Mouse (Mus musculus): ENCODE measurements around the gene Fah. TPM values are rescaled to one million over a fixed set of nuclear protein-coding genes. Genes with fewer than 3 reads are reported as not detected.

Gene Fah
- polyA plus RNA-seq, 1 experiment from 2014 or later, result 10.1 TPM

DNA sequence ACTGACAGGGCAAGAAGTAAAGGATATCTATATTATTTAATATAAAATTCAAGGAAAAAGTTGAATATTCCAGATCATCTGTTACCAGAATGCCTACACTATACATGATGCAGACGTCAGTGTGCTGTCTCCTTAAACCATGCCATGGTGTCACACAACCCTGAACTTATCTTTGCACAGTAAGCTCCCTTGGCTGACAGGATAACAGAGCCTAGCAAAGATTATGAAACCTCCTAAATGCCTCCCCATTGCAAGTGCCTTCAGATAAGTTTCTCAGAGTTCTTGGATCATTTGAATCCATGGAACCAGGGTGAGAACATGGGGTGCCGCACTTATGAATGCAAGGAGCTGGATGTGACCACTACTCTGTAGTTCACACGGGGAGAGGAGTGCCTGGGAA lies 25.4 kb upstream of the Fah start:
- ATAC-seq, result no peak
- no peaks in the 10 kb centered on the region for H3K36me3 ChIP-seq (ENCODE audit: control insufficient read depth, insufficient read depth)

DNA sequence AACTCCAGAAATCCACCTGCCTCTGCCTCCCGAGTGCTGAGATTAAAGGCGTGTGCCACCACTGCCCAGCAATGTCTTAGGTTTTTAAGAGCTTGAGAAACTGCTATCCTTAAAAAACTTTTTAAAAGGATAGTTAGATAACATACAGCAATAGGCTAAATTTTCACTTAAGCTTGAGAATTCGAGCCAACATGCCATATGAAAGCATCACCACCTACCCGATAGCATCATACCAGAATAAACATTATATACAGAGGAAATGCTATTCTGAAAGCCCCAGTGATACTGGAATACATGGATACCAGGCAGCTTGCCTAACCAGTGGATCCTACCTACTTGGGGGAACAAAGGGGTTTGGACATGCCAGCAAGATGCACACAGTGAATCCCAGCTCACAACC lies 17.2 kb upstream of the Fah start:
- Histone ChIP-seq H3K4me3 (replicated peaks; ENCODE audit: low read length) (no peak overlapping the region), H3K4me1 (replicated peaks; ENCODE audit: control insufficient read depth, insufficient read depth, low read length) (no peaks in the 10 kb centered on the region), H3K27ac (ENCODE audit: low read length) (no peak overlapping the region), H3K9ac (replicated peaks; ENCODE audit: low read depth, low read length) (no peak overlapping the region), H3K9me3 (ENCODE audit: control insufficient read depth, low read length) (no peaks in the 10 kb centered on the region), H3K36me3 (ENCODE audit: control insufficient read depth, insufficient read depth) (peaks cover 8% of the 10 kb centered on the region; the same call in 1 of the 2 replicates), H3K4me2 (ENCODE audit: low read length) (no peak overlapping the region), H3K27me3 (replicated peaks; ENCODE audit: control insufficient read depth, insufficient read depth, low read length) (no peaks in the 10 kb centered on the region)
- no peak for ATAC-seq
- WGBS, result 92% methylated on average over 4 of the region's 4 CpGs

More for the DNA sequence above, 25.4 kb upstream of the Fah start:
- H3K4me2 ChIP-seq (ENCODE audit: low read length), result no peak overlapping the region
- H3K4me1 ChIP-seq (replicated peaks; ENCODE audit: control insufficient read depth, insufficient read depth, low read length), result no peaks in the 10 kb centered on the region
- H3K9me3 ChIP-seq (ENCODE audit: control insufficient read depth, low read length), result no peaks in the 10 kb centered on the region
- H3K9ac ChIP-seq (replicated peaks; ENCODE audit: low read depth, low read length), result no peak overlapping the region
- H3K27ac ChIP-seq (ENCODE audit: low read length), result no peak overlapping the region
- H3K4me3 ChIP-seq (replicated peaks; ENCODE audit: low read length), result no peak overlapping the region
- 95% methylated on average over 3 of the region's 3 CpGs for WGBS
- no peaks in the 10 kb centered on the region for H3K27me3 ChIP-seq (replicated peaks; ENCODE audit: control insufficient read depth, insufficient read depth, low read length)

DNA sequence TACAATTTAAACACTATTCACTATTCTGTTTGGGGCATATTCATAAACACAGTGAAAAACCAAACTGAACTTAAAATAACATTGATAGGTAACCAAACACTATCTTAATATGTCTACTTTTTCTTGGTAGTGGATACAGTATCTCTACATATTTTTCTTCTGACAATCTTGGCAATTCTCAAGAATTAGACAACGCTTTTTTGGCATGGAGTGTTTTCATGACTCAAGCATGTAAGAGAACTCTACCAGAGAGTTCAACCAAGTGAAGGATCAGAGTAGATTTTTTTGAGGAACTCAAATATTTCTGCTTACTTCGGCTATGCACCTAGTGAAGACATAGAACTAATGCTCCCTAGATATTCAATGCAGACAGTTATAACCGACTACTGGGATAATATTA lies 14.4 kb upstream of the Fah start:
- no peak for ATAC-seq
- 96% methylated on average over 3 of the region's 3 CpGs for WGBS
- no peaks in the 10 kb centered on the region for H3K4me1 ChIP-seq (replicated peaks; ENCODE audit: control insufficient read depth, insufficient read depth, low read length)
- no peak overlapping the region for H3K4me2 ChIP-seq (ENCODE audit: low read length)
- H3K9me3 ChIP-seq (ENCODE audit: control insufficient read depth, low read length), result no peaks in the 10 kb centered on the region
- H3K27me3 ChIP-seq (replicated peaks; ENCODE audit: control insufficient read depth, insufficient read depth, low read length), result no peaks in the 10 kb centered on the region
- H3K4me3 ChIP-seq (replicated peaks; ENCODE audit: low read length), result no peak overlapping the region
- H3K36me3 ChIP-seq (ENCODE audit: control insufficient read depth, insufficient read depth), result peaks cover 8% of the 10 kb centered on the region; the same call in 1 of the 2 replicates
- no peak overlapping the region for H3K27ac ChIP-seq (ENCODE audit: low read length)
- H3K9ac ChIP-seq (replicated peaks; ENCODE audit: low read depth, low read length), result no peak overlapping the region

DNA sequence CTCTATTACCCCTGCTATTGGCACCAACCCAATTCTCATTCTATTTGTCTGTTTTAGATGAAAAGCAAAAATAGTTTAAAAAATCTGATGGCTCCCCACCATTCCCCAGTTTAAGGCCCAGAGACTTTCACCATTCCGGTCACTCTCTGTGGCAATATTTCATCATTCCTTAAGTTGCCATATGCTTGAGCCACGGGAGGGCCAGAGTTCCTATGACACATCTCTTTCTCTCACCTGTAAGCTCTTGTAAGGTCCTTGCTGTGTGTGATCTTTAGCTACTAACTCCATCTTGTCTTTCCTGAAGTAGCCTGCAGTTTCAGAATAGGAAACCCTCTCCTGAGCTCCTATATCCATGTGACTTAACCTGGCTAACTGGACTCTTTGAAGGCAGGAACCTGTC lies 12.4 kb upstream of the Fah start:
- H3K9ac ChIP-seq (replicated peaks; ENCODE audit: low read depth, low read length), result no peak overlapping the region
- no peaks in the 10 kb centered on the region for H3K9me3 ChIP-seq (ENCODE audit: control insufficient read depth, low read length)
- no peak overlapping the region for H3K4me3 ChIP-seq (replicated peaks; ENCODE audit: low read length)
- no peak overlapping the region for H3K27ac ChIP-seq (ENCODE audit: low read length)
- no peaks in the 10 kb centered on the region for H3K4me1 ChIP-seq (replicated peaks; ENCODE audit: control insufficient read depth, insufficient read depth, low read length)
- H3K27me3 ChIP-seq (replicated peaks; ENCODE audit: control insufficient read depth, insufficient read depth, low read length), result no peaks in the 10 kb centered on the region
- H3K36me3 ChIP-seq (ENCODE audit: control insufficient read depth, insufficient read depth), result peaks cover 3% of the 10 kb centered on the region; the same call in 1 of the 2 replicates
- H3K4me2 ChIP-seq (ENCODE audit: low read length), result no peak overlapping the region
- 92% methylated on average over 2 of the region's 2 CpGs for WGBS
- no peak for ATAC-seq

DNA sequence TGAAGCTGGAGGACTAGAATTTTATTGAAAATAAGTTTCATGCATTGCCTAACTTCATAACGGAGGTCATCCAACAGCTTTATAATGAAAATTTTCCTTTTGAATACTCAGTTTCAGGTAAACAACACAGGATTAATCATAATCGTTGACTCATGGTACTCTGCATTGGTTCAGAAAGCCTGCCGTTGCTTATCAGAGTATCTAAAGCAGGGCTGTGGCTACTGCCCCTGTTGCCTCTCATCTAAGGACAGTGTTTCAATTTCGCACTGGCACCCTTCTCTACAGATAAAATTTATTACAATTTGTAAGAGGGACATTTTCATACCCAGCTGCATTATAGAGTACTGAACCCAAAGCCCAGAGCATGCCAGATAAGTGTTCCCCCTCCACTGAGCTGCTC lies 5.9 kb upstream of the Fah start:
- Histone ChIP-seq H3K36me3 (ENCODE audit: control insufficient read depth, insufficient read depth) (no peaks in the 10 kb centered on the region), H3K27ac (ENCODE audit: low read length) (no peak overlapping the region), H3K9ac (replicated peaks; ENCODE audit: low read depth, low read length) (no peak overlapping the region), H3K4me2 (ENCODE audit: low read length) (no peak overlapping the region), H3K27me3 (replicated peaks; ENCODE audit: control insufficient read depth, insufficient read depth, low read length) (no peaks in the 10 kb centered on the region), H3K9me3 (ENCODE audit: control insufficient read depth, low read length) (no peaks in the 10 kb centered on the region), H3K4me1 (replicated peaks; ENCODE audit: control insufficient read depth, insufficient read depth, low read length) (no peaks in the 10 kb centered on the region), H3K4me3 (replicated peaks; ENCODE audit: low read length) (no peak overlapping the region)
- WGBS, result 92% methylated on average over 4 of the region's 4 CpGs
- ATAC-seq, result no peak

DNA sequence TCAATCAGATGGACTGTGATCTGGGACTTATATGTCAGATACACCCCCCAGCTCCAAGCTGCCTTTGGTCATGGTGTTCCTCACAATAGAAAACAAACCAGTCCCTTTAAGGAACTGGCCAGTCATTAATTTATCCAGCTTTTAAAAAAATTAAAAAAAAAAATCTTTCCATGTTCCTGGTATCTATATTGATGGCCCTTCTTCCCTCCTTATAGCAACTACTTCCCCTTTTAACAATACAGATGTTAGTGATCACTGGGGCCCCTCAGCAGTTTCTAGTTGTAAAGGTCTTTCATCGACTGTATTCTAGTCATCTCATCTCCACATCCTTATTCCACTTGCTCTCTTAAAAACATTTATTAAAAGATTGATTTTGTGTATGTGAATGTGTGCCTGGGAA lies 5.1 kb upstream of the Fah start:
- H3K9me3 ChIP-seq (ENCODE audit: control insufficient read depth, low read length), result no peaks in the 10 kb centered on the region
- no peak for ATAC-seq
- no peak overlapping the region for H3K27ac ChIP-seq (ENCODE audit: low read length)
- H3K4me3 ChIP-seq (replicated peaks; ENCODE audit: low read length), result no peak overlapping the region
- 98% methylated on average over 1 of the region's 1 CpGs for WGBS
- no peak overlapping the region for H3K4me2 ChIP-seq (ENCODE audit: low read length)
- no peaks in the 10 kb centered on the region; the same call in 1 of the 2 replicates for H3K4me1 ChIP-seq (replicated peaks; ENCODE audit: control insufficient read depth, insufficient read depth, low read length)
- H3K36me3 ChIP-seq (ENCODE audit: control insufficient read depth, insufficient read depth), result no peaks in the 10 kb centered on the region
- no peaks in the 10 kb centered on the region for H3K27me3 ChIP-seq (replicated peaks; ENCODE audit: control insufficient read depth, insufficient read depth, low read length)
- no peak overlapping the region for H3K9ac ChIP-seq (replicated peaks; ENCODE audit: low read depth, low read length)

DNA sequence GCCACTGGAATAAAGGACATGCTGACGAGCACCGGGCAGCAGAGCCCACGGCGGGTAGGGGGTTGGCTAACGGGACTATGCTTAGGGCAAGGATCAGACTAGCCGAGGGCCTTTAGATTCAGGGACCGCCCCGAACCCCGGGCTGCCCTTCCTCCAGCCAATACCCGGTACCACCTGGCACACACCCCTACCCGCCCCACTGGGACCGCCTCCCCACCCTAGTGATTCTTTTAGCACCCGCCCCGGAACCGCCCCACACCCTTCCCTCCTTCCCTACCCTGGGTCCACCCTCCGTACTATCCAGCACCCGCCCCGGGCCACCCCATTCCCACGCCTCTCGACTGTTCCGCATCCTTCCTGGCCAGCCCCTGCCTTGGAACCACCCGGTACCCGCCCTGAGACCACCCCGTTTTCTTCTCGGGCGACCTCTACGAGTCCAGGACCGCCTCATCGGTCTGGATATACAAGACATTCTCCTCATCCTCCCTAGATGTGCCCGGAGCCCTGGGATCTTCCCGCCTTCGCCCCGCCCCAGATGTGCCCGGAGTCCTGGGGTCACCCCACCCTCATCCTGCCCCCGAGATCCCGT lies 724 bp downstream of the Fah start:
- WGBS, result under 1% methylated on average over 34 of the region's 36 CpGs
- Histone ChIP-seq H3K9me3 (ENCODE audit: control insufficient read depth, low read length) (no peaks in the 10 kb centered on the region), H3K36me3 (ENCODE audit: control insufficient read depth, insufficient read depth) (no peaks in the 10 kb centered on the region), H3K27me3 (replicated peaks; ENCODE audit: control insufficient read depth, insufficient read depth, low read length) (no peaks in the 10 kb centered on the region), H3K4me2 (ENCODE audit: low read length) (peak overlapping the region; percentile 95), H3K9ac (replicated peaks; ENCODE audit: low read depth, low read length) (peak overlapping the region; percentile 72), H3K4me1 (replicated peaks; ENCODE audit: control insufficient read depth, insufficient read depth, low read length) (peaks cover 10% of the 10 kb centered on the region; the same call in 1 of the 2 replicates), H3K27ac (ENCODE audit: low read length) (no peak overlapping the region), H3K4me3 (replicated peaks; ENCODE audit: low read length) (peak overlapping the region; percentile 55)
- ATAC-seq, result peak; percentile 87

DNA sequence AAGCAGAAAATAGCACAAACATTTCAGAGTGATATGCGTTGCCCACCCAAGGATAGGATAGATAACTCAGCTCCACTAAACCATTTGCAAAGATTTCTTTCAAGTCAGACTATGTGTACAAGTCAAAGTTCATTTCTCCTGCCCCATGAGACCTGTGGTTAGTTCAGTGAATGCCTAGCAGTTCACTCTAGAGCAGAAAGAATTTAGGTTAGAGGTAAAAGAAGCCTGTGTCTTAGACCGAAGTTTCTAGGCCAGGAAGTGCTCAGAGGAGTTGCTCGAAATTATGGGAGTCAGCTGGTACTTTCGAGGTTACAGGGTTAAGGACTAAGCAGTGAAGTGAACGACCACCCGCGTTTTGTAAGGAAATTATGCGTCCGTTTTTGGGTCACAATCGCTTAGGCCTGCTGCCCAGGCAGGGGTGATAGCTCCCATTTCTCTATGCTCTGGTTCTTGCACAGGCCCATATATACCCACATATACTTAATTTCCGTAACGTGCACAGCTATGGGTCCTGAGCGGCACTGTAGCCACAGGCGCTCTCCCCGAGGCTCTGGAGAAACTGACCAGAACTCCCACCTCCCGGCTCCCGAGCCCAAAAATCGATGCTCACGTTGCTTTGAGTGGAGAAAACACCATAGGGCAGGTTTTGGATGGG lies 1.4 kb downstream of the Fah start:
- H3K9ac ChIP-seq (replicated peaks; ENCODE audit: low read depth, low read length), result peak overlapping the region; percentile 72

DNA sequence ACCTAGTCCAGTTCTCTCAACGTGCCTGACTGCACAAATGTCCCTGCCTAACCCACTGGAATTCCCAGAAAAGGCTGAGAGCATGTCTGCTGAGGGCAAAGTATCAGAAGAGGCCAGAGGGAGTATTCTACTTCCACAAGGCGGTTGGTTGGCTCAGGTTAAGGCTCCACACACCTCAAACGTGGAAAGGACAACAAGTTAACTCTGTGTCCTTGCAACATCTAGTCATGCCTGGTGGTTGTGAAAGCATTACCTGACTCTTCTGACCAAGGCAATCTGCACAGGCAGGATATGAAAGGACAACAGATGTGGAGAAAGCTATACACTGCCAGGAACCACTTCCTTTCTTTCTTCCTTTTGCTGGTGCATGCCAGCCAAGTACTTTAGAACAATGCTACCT lies 2.0 kb downstream of the Fah start:
- H3K4me1 ChIP-seq (replicated peaks; ENCODE audit: control insufficient read depth, insufficient read depth, low read length), result peaks cover 10% of the 10 kb centered on the region; the same call in 1 of the 2 replicates
- no peaks in the 10 kb centered on the region for H3K27me3 ChIP-seq (replicated peaks; ENCODE audit: control insufficient read depth, insufficient read depth, low read length)
- no peaks in the 10 kb centered on the region for H3K36me3 ChIP-seq (ENCODE audit: control insufficient read depth, insufficient read depth)
- H3K9ac ChIP-seq (replicated peaks; ENCODE audit: low read depth, low read length), result no peak overlapping the region
- no peaks in the 10 kb centered on the region for H3K9me3 ChIP-seq (ENCODE audit: control insufficient read depth, low read length)
- WGBS, result 66% methylated on average over 3 of the region's 3 CpGs
- H3K27ac ChIP-seq (ENCODE audit: low read length), result no peak overlapping the region
- no peak overlapping the region for H3K4me2 ChIP-seq (ENCODE audit: low read length)
- no peak for ATAC-seq
- no peak overlapping the region for H3K4me3 ChIP-seq (replicated peaks; ENCODE audit: low read length)

More for the DNA sequence above, 1.4 kb downstream of the Fah start:
- H3K4me2 ChIP-seq (ENCODE audit: low read length), result peak overlapping the region; percentile 95
- H3K9me3 ChIP-seq (ENCODE audit: control insufficient read depth, low read length), result no peaks in the 10 kb centered on the region
- peak overlapping the region; percentile 55 for H3K4me3 ChIP-seq (replicated peaks; ENCODE audit: low read length)
- peaks cover 10% of the 10 kb centered on the region; the same call in 1 of the 2 replicates for H3K4me1 ChIP-seq (replicated peaks; ENCODE audit: control insufficient read depth, insufficient read depth, low read length)
- ATAC-seq, result peak; percentile 72
- no peaks in the 10 kb centered on the region for H3K27me3 ChIP-seq (replicated peaks; ENCODE audit: control insufficient read depth, insufficient read depth, low read length)
- WGBS, result 10% methylated on average over 19 of the region's 19 CpGs
- H3K36me3 ChIP-seq (ENCODE audit: control insufficient read depth, insufficient read depth), result no peaks in the 10 kb centered on the region
- no peak overlapping the region for H3K27ac ChIP-seq (ENCODE audit: low read length)

All from forebrain, embryonic 16.5 days (tissue).